Mouse (Mus musculus) gastrocnemius, postnatal 25 days (tissue): ENCODE measurements around the gene Wnk4. TPM values are rescaled to one million over a fixed set of nuclear protein-coding genes. Genes with fewer than 3 reads are reported as not detected.
A peak's percentile ranks its signal among the peaks of the same experiment; 100 is the strongest.

ENCODE experiments used
- DNase-seq: peaks from one replicate; pipeline ENCODE4 v3.0.0; 2022
- total RNA-seq, 2 experiments: library from RNA; stranded (reverse); gene quantifications; 1 replicate in 1 of 2; 2 replicates in 1 of 2; pipeline ENCODE4 v1.2.3; 2021

Wnk4 gene
- total RNA-seq, 2 experiments from 2014 or later = 0.48 TPM; not detected in 1

- DNase-seq = no peak
Observed at GRCm38 (mm10) chr11:101276319-101277070, 16.1 kb downstream of the Wnk4 start.

- DNase-seq = no peak
Observed at GRCm38 (mm10) chr11:101277381-101278222, 17.2 kb downstream of the Wnk4 start.

GRCm38 (mm10) chr11:101278223-101279192 is 18.1 kb downstream of the Wnk4 start, which contains the start of the genes Cntd1 and Coa3:
Cntd1 (plus strand) TSS chr11:101279012.
Coa3 (minus strand) TSS chr11:101279114.
- DNase-seq = peak; percentile 81

- no peak for DNase-seq
Observed at GRCm38 (mm10) chr11:101279193-101279569, 18.8 kb downstream of the Wnk4 start.

- no peak for DNase-seq
Observed at GRCm38 (mm10) chr11:101280837-101281236, 20.5 kb downstream of the Wnk4 start.

GRCm38 (mm10) chr11:101282896-101283295 is 22.5 kb downstream of the Wnk4 start:
- DNase-seq = no peak

GRCm38 (mm10) chr11:101283805-101284204 is 23.4 kb downstream of the Wnk4 start:
- no peak for DNase-seq

- no peak for DNase-seq
Observed at GRCm38 (mm10) chr11:101287306-101287705, 26.9 kb downstream of the Wnk4 start.

GRCm38 (mm10) chr11:101291231-101291630 is 30.9 kb downstream of the Wnk4 start:
- DNase-seq = no peak

- DNase-seq = no peak
Observed at GRCm38 (mm10) chr11:101295191-101295590, 34.8 kb downstream of the Wnk4 start.

GRCm38 (mm10) chr11:101300881-101301280 is 40.5 kb downstream of the Wnk4 start:
- DNase-seq = no peak

- DNase-seq = no peak
Observed at GRCm38 (mm10) chr11:101301299-101302003, 41.1 kb downstream of the Wnk4 start.

- peak; percentile 88 for DNase-seq
Observed at GRCm38 (mm10) chr11:101302004-101302798, 41.8 kb downstream of the Wnk4 start, which contains the start of gene Becn1. Becn1 (minus strand) TSS chr11:101302286.

GRCm38 (mm10) chr11:101307744-101308143 is 47.4 kb downstream of the Wnk4 start:
- DNase-seq = no peak

- DNase-seq = no peak
Observed at GRCm38 (mm10) chr11:101311083-101311482, 50.7 kb downstream of the Wnk4 start.

- DNase-seq = no peak
Observed at GRCm38 (mm10) chr11:101312150-101312549, 51.8 kb downstream of the Wnk4 start.

GRCm38 (mm10) chr11:101314567-101314966 is 54.2 kb downstream of the Wnk4 start:
- no peak for DNase-seq

- no peak for DNase-seq
Observed at GRCm38 (mm10) chr11:101315082-101315650, 54.8 kb downstream of the Wnk4 start.

- DNase-seq = peak; percentile 89
Observed at GRCm38 (mm10) chr11:101315665-101316500, 55.5 kb downstream of the Wnk4 start, which contains the start of gene Psme3. Psme3 (plus strand) TSS chr11:101316213.
